Mouse (Mus musculus): ENCODE results near the gene Cadps. TPM values are rescaled to one million over a fixed set of nuclear protein-coding genes. Genes with fewer than 3 reads are reported as not detected.
A peak's percentile ranks its signal among the peaks of the same experiment; 100 is the strongest.

Cadps gene
- polyA plus RNA-seq, 1 experiment = 187 TPM

DNA sequence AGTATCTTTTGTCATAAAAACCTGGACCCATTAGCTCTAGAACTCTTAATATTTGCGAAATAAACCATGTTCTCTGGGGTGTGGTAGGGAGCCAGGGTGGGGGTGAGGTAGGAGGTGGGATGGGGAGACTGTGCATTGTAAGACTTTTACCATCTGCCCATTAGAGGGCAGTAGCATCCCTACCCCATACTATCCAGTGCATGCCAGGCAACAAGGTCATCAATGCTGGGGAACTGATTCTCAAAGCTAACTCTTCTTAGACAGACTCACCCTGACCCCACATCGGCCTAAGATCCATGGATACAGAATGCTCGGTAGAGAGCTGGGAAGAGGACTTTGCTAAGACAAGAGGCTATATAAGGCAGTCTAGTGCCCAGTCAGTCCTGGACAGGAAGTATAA is 425.3 kb downstream of the Cadps start:
- no peaks in the 10 kb centered on the region; the same call in 1 of the 2 replicates for H3K4me1 ChIP-seq (ENCODE audit: control insufficient read depth, insufficient read depth, low read length)
- no peak overlapping the region for H3K4me3 ChIP-seq (ENCODE audit: insufficient read depth, low read length)
- no peak overlapping the region for H3K27ac ChIP-seq (ENCODE audit: insufficient read depth, low read length)
- TF ChIP-seq POLR2A (IDR thresholded peaks at IDR 0.05; ENCODE audit: extremely low read depth, insufficient read depth, low read length) = no peak
- peak; percentile 52 for TF ChIP-seq CTCF (IDR thresholded peaks at IDR 0.05; ENCODE audit: extremely low read depth, insufficient read depth, low read length)

DNA sequence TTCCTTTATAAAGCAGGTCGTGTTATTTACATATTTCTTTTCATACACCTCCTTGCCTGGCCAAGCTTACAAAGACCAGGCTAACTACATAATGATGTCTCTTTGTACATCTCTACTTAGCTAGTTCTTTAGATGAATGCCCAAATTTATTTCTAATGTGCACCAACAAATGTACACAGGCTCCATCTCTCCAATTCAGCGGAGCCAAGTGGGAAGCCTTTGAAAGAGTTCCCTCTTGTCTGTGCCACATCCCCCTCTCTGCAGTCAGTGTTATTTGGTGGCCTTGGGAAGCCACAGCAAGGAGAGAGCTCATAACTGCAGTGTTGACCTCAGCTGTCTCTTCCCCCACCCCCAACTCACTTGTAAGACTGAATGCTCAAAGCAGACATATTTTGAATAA is 428.6 kb downstream of the Cadps start:
- Histone ChIP-seq H3K27ac (ENCODE audit: insufficient read depth, low read length) (no peak overlapping the region), H3K4me1 (ENCODE audit: control insufficient read depth, insufficient read depth, low read length) (no peaks in the 10 kb centered on the region; the same call in 1 of the 2 replicates)

DNA sequence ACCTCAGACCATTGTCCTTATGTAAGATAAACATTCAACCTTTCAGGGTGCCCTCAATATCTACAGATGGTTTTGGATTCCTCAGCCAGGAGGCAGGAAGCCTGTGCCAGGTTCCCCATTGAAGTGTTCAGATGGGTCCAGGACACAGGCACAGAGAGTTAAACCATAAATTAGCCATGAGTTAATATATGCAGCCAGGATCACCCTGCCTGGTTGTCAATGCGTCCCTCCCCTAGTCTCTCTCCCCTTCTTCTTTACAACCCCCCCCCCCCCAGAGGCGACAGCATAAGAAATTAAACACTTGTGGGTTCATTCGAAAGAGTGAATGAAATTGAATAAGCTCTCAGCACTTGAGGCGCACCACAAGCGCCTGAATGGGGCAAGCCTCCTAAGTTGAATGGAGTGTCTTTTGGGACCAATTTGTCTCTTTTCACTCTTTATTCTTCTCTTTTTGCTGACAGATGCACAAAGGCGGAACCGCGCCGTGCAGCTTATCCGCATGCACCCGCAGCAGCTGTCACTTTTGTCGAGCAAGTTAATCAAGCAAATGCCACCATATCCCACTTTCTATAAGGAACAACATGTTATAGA is 429.5 kb downstream of the Cadps start:
- Histone ChIP-seq H3K4me1 (ENCODE audit: control insufficient read depth, insufficient read depth, low read length) (no peaks in the 10 kb centered on the region; the same call in 1 of the 2 replicates), H3K27ac (ENCODE audit: insufficient read depth, low read length) (no peak overlapping the region), H3K4me3 (ENCODE audit: insufficient read depth, low read length) (no peak overlapping the region)
- TF ChIP-seq POLR2A (IDR thresholded peaks at IDR 0.05; ENCODE audit: extremely low read depth, insufficient read depth, low read length) = no peak
- TF ChIP-seq CTCF (IDR thresholded peaks at IDR 0.05; ENCODE audit: extremely low read depth, insufficient read depth, low read length) = no peak

More for the DNA sequence above, 428.6 kb downstream of the Cadps start:
- H3K4me3 ChIP-seq (ENCODE audit: insufficient read depth, low read length) = no peak overlapping the region
- TF ChIP-seq POLR2A (IDR thresholded peaks at IDR 0.05; ENCODE audit: extremely low read depth, insufficient read depth, low read length) = no peak
- TF ChIP-seq CTCF (IDR thresholded peaks at IDR 0.05; ENCODE audit: extremely low read depth, insufficient read depth, low read length) = no peak

DNA sequence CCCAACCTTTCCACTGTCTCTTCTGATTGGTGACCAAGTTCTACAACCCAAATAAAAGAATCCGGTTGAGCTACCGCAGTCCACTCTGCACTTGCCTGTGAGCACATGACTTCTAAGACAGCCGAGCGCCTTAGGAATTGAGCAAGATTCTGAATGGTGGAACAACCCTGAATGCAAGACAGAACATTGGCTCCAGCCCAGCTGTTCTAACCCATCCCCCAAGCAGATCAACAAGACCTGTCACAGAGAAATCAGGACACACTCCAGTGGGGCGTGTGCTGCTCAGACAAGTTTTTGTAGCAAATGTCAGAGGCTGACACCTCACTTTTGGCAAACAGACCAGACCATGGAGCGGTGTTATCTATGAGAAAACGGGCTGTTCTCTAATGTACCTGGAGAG is 431.7 kb downstream of the Cadps start:
- Histone ChIP-seq H3K4me1 (ENCODE audit: control insufficient read depth, insufficient read depth, low read length) (no peaks in the 10 kb centered on the region; the same call in 1 of the 2 replicates), H3K27ac (ENCODE audit: insufficient read depth, low read length) (no peak overlapping the region), H3K4me3 (ENCODE audit: insufficient read depth, low read length) (no peak overlapping the region)
- no peak for TF ChIP-seq POLR2A (IDR thresholded peaks at IDR 0.05; ENCODE audit: extremely low read depth, insufficient read depth, low read length)
- TF ChIP-seq CTCF (IDR thresholded peaks at IDR 0.05; ENCODE audit: extremely low read depth, insufficient read depth, low read length) = no peak

DNA sequence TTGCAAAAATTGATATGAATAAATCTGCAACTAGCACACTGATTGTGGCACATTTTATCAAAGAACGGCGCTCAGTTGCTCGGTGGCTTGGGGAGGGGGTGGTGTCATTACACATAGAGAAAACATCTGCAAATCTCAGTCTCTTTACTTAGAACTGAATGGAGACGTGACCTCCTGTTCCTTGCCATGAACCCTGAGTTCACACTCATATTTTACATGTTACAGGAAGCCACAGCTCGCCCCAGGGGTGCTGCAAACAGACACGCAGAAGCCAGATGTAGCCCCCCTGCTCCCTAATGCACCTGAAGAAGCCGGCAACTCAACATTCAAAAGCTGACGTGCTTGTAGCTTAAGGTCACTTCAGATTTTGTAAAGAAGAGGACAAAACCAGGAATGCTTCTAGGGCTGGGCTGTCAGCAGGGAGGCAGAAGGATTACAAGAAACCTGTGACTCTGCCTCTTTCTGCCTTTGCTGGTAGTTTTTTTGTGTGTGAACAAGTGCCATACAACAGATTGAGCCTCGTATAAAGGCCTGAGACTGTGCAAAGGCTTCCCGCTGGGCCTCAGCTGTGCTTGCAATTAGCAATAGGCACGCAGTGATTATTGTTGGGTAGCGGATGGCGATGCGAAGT is 434.0 kb downstream of the Cadps start:
- Histone ChIP-seq H3K4me3 (ENCODE audit: insufficient read depth, low read length) (no peak overlapping the region), H3K4me1 (ENCODE audit: control insufficient read depth, insufficient read depth, low read length) (no peaks in the 10 kb centered on the region; the same call in 1 of the 2 replicates), H3K27ac (ENCODE audit: insufficient read depth, low read length) (no peak overlapping the region)
- no peak for TF ChIP-seq CTCF (IDR thresholded peaks at IDR 0.05; ENCODE audit: extremely low read depth, insufficient read depth, low read length)
- TF ChIP-seq POLR2A (IDR thresholded peaks at IDR 0.05; ENCODE audit: extremely low read depth, insufficient read depth, low read length) = no peak

DNA sequence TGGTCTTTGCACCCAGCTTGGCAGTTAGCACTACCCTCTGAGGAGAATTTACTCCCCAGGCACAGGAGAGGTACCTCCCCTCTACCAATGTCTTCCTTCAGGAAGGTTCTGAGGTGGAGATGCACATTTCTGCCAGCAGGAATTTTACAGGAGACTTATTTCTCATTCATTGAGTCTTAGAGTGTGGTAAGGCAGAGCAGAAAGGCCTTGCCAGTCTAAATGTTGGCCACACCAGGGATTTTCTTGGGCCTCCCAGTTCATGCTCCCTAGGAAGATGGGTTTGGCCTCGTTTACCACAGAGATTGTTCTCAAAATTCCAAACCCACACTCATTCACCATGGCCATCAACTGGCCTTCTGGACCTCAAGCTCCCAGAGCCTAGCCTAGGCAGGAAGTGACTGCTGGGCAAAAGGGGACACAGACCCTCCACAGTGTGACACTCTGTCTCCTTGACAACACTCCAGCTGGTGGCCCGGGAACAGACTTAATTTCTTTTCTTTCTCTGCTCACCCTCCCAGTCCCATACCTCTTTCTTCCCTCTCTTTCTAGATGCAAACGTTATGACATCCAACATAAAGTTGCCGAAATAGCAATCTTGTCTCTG is 434.6 kb downstream of the Cadps start:
- TF ChIP-seq POLR2A (IDR thresholded peaks at IDR 0.05; ENCODE audit: extremely low read depth, insufficient read depth, low read length) = no peak
- no peak for TF ChIP-seq CTCF (IDR thresholded peaks at IDR 0.05; ENCODE audit: extremely low read depth, insufficient read depth, low read length)
- Histone ChIP-seq H3K27ac (ENCODE audit: insufficient read depth, low read length) (no peak overlapping the region), H3K4me1 (ENCODE audit: control insufficient read depth, insufficient read depth, low read length) (no peaks in the 10 kb centered on the region; the same call in 1 of the 2 replicates), H3K4me3 (ENCODE audit: insufficient read depth, low read length) (no peak overlapping the region)

DNA sequence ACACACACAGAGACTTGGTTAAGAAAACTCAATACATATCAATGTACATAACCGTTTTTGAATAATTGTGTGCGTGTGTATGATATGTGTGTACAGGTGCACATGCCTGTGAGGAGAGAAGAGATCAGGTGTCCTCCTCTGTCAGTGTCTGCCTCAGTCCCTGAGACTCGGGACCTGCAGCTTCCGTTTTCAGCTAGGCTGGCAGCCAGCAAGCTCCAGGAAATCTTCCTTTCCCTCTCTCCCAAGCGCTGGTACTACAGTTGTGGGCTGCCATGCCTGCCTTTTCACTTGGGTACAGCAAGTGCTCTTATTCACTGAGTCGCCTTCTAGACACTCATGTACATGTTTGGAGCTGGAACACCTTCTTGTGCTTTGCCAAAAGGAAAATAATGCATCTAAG is 435.7 kb downstream of the Cadps start:
- TF ChIP-seq POLR2A (IDR thresholded peaks at IDR 0.05; ENCODE audit: extremely low read depth, insufficient read depth, low read length) = no peak
- no peak for TF ChIP-seq CTCF (IDR thresholded peaks at IDR 0.05; ENCODE audit: extremely low read depth, insufficient read depth, low read length)
- Histone ChIP-seq H3K27ac (ENCODE audit: insufficient read depth, low read length) (no peak overlapping the region), H3K4me1 (ENCODE audit: control insufficient read depth, insufficient read depth, low read length) (no peaks in the 10 kb centered on the region; the same call in 1 of the 2 replicates), H3K4me3 (ENCODE audit: insufficient read depth, low read length) (no peak overlapping the region)

DNA sequence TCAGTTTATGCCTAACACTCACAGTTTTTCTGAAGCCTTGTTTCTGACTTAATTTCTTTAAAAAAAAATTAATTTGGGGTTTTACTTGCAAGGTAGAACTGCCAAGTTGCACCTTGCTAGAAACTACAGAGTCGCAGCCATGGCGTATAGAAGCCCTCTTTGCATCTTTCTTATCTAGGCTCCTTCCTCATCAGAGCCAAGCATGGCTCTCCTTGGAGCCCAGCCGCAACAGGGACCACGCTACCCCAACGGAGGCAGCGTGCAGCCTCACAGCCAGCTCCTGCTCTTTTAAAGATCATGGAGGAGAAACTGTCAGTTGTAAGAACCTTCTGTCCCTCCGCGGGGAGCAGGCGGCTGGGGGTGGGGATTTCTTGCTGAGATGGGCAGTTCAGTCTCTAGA is 445.0 kb downstream of the Cadps start:
- H3K4me1 ChIP-seq (ENCODE audit: control insufficient read depth, insufficient read depth, low read length) = 0 out of 2 replicates have a peak, but pooled peaks cover 1% of the 10 kb centered on the region
- TF ChIP-seq POLR2A (IDR thresholded peaks at IDR 0.05; ENCODE audit: extremely low read depth, insufficient read depth, low read length) (no peak), CTCF (IDR thresholded peaks at IDR 0.05; ENCODE audit: extremely low read depth, insufficient read depth, low read length) (no peak)
- no peak overlapping the region for H3K27ac ChIP-seq (ENCODE audit: insufficient read depth, low read length)
- no peak overlapping the region for H3K4me3 ChIP-seq (ENCODE audit: insufficient read depth, low read length)

DNA sequence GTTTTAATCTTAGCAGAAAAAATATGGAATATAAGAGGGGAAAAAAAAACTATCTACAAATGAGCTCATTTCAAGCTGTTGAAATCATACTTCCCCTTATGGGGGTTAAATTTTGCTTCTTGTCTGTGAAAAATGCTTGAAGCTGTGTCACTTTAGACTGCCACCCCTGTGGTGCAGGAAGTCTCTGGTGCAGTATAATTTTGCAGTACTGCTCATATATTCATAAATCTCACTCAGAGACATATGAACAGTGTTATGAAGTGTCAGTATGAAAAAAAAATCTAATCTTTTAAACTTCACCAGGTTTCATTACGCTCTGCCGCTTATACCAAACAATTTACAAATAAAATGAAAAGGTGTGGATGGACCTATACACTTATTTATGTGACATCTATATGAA is 445.6 kb downstream of the Cadps start:
- H3K27ac ChIP-seq (ENCODE audit: insufficient read depth, low read length) = no peak overlapping the region
- TF ChIP-seq CTCF (IDR thresholded peaks at IDR 0.05; ENCODE audit: extremely low read depth, insufficient read depth, low read length) (no peak), POLR2A (IDR thresholded peaks at IDR 0.05; ENCODE audit: extremely low read depth, insufficient read depth, low read length) (no peak)

More for the DNA sequence above, 445.6 kb downstream of the Cadps start:
- H3K4me3 ChIP-seq (ENCODE audit: insufficient read depth, low read length) = no peak overlapping the region
- 0 out of 2 replicates have a peak, but pooled peaks cover 1% of the 10 kb centered on the region for H3K4me1 ChIP-seq (ENCODE audit: control insufficient read depth, insufficient read depth, low read length)
